Mouse (Mus musculus) embryonic facial prominence, embryonic 11.5 days (tissue): ENCODE results near the gene Rasa3. TPM values are rescaled to one million over a fixed set of nuclear protein-coding genes. Genes with fewer than 3 reads are reported as not detected.

Experiments used
- ATAC-seq: fragments of 200-750 bp; cut with Nextera tagmentation; replicated peaks from 2 replicates; pipeline ENCODE4 v1.8.0; 2017; ENCODE audit warnings: low read depth; ENCODE audit not compliant: insufficient number of reproducible peaks, low FRiP score, low TSS enrichment
- DNase-seq: peaks from one replicate; pipeline ENCODE4 v3.0.0-alpha.2; 2015; ENCODE audit warnings: low spot score
- H3K27ac ChIP-seq: fragments of 300-500 bp; sonication (generic); replicated peaks from 2 replicates; pipeline ENCODE4 v1.5.1; 2014; ENCODE audit warnings: mild to moderate bottlenecking, low read depth, low read length, control low read depth
- H3K27me3 ChIP-seq: fragments of 300-500 bp; sonication (generic); 2 replicates; pipeline ENCODE4 v1.6.1; 2014; ENCODE audit warnings: mild to moderate bottlenecking, low read length, moderate library complexity, mixed read lengths; ENCODE audit not compliant: control insufficient read depth, insufficient read depth
- H3K36me3 ChIP-seq: fragments of 300-500 bp; sonication (generic); replicated peaks from 2 replicates; pipeline ENCODE4 v1.6.1; 2014; ENCODE audit warnings: low read depth, mild to moderate bottlenecking, low read length, moderate library complexity, mixed read lengths; ENCODE audit not compliant: control insufficient read depth, insufficient read depth
- H3K4me1 ChIP-seq: fragments of 300-500 bp; sonication (generic); 2 replicates; pipeline ENCODE4 v1.6.1; 2014; ENCODE audit warnings: low read length, mixed read lengths; ENCODE audit not compliant: control insufficient read depth, insufficient read depth
- H3K4me2 ChIP-seq: fragments of 300-500 bp; sonication (generic); 2 replicates; pipeline ENCODE4 v1.6.1; 2014; ENCODE audit warnings: low read depth, mild to moderate bottlenecking, control low read depth, low read length, moderate library complexity
- H3K4me3 ChIP-seq: fragments of 300-500 bp; sonication (generic); 2 replicates; pipeline ENCODE4 v1.5.1; 2014; ENCODE audit warnings: low read depth, low read length, control low read depth
- H3K9ac ChIP-seq: fragments of 300-500 bp; sonication (generic); replicated peaks from 2 replicates; pipeline ENCODE4 v1.6.1; 2014; ENCODE audit warnings: mild to moderate bottlenecking, control low read depth, low read length
- H3K9me3 ChIP-seq: fragments of 300-500 bp; sonication (generic); replicated peaks from 2 replicates; pipeline ENCODE4 v1.6.1; 2016; ENCODE audit warnings: mild to moderate bottlenecking, low read length, inconsistent platforms, mixed read lengths; ENCODE audit not compliant: control insufficient read depth
- WGBS: fragments of 180-500 bp; shearing (Covaris S2); extraction: QIAGEN DNeasy Blood & Tissue Kit; methylation state at CpG from one replicate; pipeline ENCODE4 v1.1.7; 2014; 5-methylcytosine and 5-hydroxymethylcytosine counted together
- polyA plus RNA-seq: library from polyadenylated mRNA; unstranded; fragments of >200 nt; fragmentation: Nextera tagmentation; extraction: Ambion mirVana; gene quantifications from 2 replicates; pipeline ENCODE4 v1.2.1, GENCODE M21; 2014

Gene Rasa3
- polyA plus RNA-seq, result 20.7 and 21.8 TPM in 2 replicates

DNA sequence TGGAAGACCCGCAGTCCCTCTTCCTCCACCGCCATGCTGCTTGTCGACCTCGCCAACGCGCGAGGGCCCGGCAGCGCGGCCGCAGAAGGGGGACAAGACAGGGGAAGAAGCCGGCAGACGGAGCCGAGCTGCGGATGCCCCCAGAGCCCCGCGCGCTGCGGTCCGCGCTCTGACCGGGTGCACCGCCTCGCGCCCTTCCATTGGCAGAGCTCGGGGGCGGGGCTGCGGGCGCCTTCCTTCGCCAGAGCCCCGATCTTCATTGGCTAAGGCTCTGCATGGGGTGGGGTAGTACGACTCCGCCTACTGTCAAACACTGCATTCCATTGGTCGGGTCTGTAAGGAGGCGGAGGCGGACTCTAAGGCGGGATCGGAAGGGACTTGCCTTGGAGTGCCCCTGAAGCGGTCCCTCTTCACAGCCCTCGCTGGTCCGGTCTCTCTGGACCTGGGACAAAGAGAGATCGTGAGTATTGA is at the start of gene Rasa3:
Gene Rasa3, minus strand, starts transcription at position 191 of the 471 bp plus-strand sequence.
- no peaks in the 10 kb centered on the region for H3K4me1 ChIP-seq
- no peaks in the 10 kb centered on the region for H3K27me3 ChIP-seq
- H3K9ac ChIP-seq, result peak within 1 kb of the TSS; percentile 67
- WGBS, result under 1% methylated on average over 39 of the region's 42 CpGs
- DNase-seq, result peak; percentile 97
- peak within 1 kb of the TSS; percentile 80 for H3K4me3 ChIP-seq
- peak; percentile 98 for ATAC-seq
- H3K36me3 ChIP-seq, result no peaks in the 10 kb centered on the region
- H3K4me2 ChIP-seq, result peak within 1 kb of the TSS; percentile 88
- peak within 1 kb of the TSS; percentile 48; the same call in 1 of the 2 replicates for H3K27ac ChIP-seq
- H3K9me3 ChIP-seq, result no peaks in the 10 kb centered on the region

- Histone ChIP-seq H3K9me3 (no peaks in the 10 kb centered on the region), H3K27ac (no peak overlapping the region), H3K9ac (no peak overlapping the region), H3K4me1 (no peaks in the 10 kb centered on the region), H3K4me2 (no peak overlapping the region), H3K36me3 (no peaks in the 10 kb centered on the region), H3K27me3 (no peaks in the 10 kb centered on the region), H3K4me3 (no peak overlapping the region)
- ATAC-seq (no peak), DNase-seq (peak; percentile 74)
These were observed 48.3 kb upstream of the Rasa3 start for GRCm38 (mm10) chr8:13725722-13726121.

DNA sequence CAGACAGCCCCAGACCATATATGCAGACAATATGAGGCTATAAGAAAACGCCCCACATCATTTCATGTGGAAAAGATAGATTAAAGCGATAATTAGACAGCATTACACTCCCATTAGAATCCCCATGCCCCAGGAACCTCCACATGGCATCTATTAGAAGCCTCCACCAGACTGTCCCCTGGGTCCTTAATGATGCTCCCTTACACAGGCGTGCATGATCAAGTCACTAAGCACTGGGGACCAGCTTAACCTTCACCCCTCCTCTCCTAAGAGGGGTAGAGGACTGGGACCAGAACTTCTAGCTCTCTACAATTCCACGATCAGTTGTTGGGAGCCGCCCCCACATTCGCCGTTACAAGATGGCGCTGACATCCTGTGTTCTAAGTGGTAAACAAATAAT is 41.6 kb upstream of the Rasa3 start:
- Histone ChIP-seq H3K4me1 (no peaks in the 10 kb centered on the region), H3K9me3 (no peaks in the 10 kb centered on the region), H3K27ac (no peak overlapping the region), H3K4me3 (no peak overlapping the region), H3K27me3 (no peaks in the 10 kb centered on the region), H3K36me3 (no peaks in the 10 kb centered on the region), H3K9ac (no peak overlapping the region), H3K4me2 (no peak overlapping the region)
- DNase-seq, result no peak
- 87% methylated on average over 8 of the region's 8 CpGs for WGBS
- ATAC-seq, result no peak

GRCm38 (mm10) chr8:13708514-13708913 is 31.1 kb upstream of the Rasa3 start:
- Histone ChIP-seq H3K27me3 (no peaks in the 10 kb centered on the region), H3K4me1 (no peaks in the 10 kb centered on the region), H3K27ac (no peak overlapping the region), H3K4me2 (no peak overlapping the region), H3K4me3 (no peak overlapping the region), H3K9me3 (no peaks in the 10 kb centered on the region), H3K36me3 (no peaks in the 10 kb centered on the region), H3K9ac (no peak overlapping the region)
- no peak for DNase-seq
- no peak for ATAC-seq
- WGBS, result 81% methylated on average over 5 of the region's 5 CpGs

DNA sequence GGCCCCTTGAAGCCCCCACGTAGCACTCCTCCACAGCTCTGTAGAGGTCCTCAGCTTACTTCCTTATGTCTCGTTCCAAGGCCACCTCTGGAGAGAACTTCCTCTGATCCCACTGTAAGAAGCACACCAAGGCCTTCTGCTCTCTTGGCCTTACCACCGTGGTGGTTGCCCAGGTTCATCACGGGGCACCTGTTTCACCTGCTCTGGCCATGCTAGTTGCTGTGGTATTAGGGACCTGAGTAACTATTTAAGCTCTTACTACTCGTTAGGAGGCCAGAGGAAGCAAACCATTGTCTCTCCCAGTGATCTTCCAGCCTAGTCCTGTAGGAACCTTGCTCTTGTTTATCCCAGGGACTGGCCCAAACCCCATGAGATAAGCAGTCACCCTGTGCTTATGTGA is 29.5 kb upstream of the Rasa3 start:
- no peak overlapping the region for H3K27ac ChIP-seq
- H3K9ac ChIP-seq, result no peak overlapping the region
- no peak for ATAC-seq
- no peak overlapping the region for H3K4me3 ChIP-seq
- no peaks in the 10 kb centered on the region for H3K9me3 ChIP-seq
- no peak overlapping the region for H3K4me2 ChIP-seq
- no peak for DNase-seq
- no peaks in the 10 kb centered on the region for H3K27me3 ChIP-seq
- WGBS, result 81% methylated on average over 5 of the region's 5 CpGs
- H3K36me3 ChIP-seq, result no peaks in the 10 kb centered on the region
- H3K4me1 ChIP-seq, result no peaks in the 10 kb centered on the region; the same call in 1 of the 2 replicates

DNA sequence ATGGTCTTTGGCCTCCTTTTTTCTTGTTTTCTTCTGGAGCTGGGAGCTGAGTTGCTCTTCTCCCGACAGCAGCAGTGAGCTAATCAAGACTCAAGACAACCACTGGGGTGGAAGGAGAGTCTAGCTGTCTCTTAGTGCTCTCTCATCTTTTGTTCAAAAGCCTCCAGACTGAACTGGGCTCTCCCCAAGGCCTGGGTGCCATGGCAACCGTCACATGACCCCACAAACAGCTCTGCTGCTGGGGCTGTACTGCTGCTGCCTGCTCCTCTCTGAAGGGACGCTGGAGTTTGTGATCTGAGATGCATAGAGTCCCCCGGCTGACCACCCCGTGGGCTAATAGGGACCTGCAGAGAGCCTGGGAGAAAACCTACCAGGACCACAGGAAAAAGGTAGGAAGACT is 28.3 kb upstream of the Rasa3 start, which contains the start of gene Cfap97d2:
Gene Cfap97d2, plus strand, starts transcription at position 222 of the 400 bp plus-strand sequence.
- no peaks in the 10 kb centered on the region; the same call in 1 of the 2 replicates for H3K4me1 ChIP-seq
- no peaks in the 10 kb centered on the region for H3K9me3 ChIP-seq
- DNase-seq, result peak; percentile 86
- ATAC-seq, result peak; percentile 94
- H3K27ac ChIP-seq, result no peak within 1 kb of the TSS
- H3K4me2 ChIP-seq, result no peak within 1 kb of the TSS
- H3K9ac ChIP-seq, result no peak within 1 kb of the TSS
- H3K4me3 ChIP-seq, result no peak within 1 kb of the TSS
- H3K36me3 ChIP-seq, result no peaks in the 10 kb centered on the region
- WGBS, result 2% methylated on average over 5 of the region's 5 CpGs
- H3K27me3 ChIP-seq, result no peaks in the 10 kb centered on the region

- Histone ChIP-seq H3K4me1 (no peaks in the 10 kb centered on the region; the same call in 1 of the 2 replicates), H3K4me3 (no peak overlapping the region), H3K9ac (no peak overlapping the region), H3K4me2 (no peak overlapping the region), H3K9me3 (no peaks in the 10 kb centered on the region), H3K27ac (no peak overlapping the region), H3K27me3 (no peaks in the 10 kb centered on the region), H3K36me3 (no peaks in the 10 kb centered on the region)
- 88% methylated on average over 4 of the region's 4 CpGs for WGBS
- ATAC-seq (no peak), DNase-seq (no peak)
These were observed 26.9 kb upstream of the Rasa3 start for GRCm38 (mm10) chr8:13704301-13704700.

DNA sequence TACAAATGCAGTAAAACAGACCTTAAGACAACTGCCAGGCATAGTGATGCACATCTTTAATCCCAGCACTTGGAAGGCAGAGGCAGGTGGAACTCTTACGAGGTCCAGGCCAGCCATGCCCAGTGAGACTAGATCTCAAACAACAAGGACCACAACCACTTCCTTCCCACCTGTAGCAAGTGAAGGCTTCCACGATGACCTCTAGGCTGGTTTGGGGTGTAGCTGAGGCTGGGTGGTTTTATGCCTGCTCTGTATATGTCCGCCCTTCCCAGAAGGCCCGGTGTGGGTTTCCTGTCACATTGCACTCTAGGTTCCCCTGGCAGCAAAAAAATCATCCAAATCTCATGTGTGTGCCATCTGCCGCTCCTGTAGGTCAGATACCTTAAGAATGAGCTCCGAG is 26.4 kb upstream of the Rasa3 start:
- no peaks in the 10 kb centered on the region for H3K27me3 ChIP-seq
- H3K4me1 ChIP-seq, result no peaks in the 10 kb centered on the region; the same call in 1 of the 2 replicates
- no peak overlapping the region for H3K4me3 ChIP-seq
- WGBS, result 94% methylated on average over 6 of the region's 6 CpGs
- H3K27ac ChIP-seq, result no peak overlapping the region
- no peak overlapping the region for H3K4me2 ChIP-seq
- H3K36me3 ChIP-seq, result no peaks in the 10 kb centered on the region
- DNase-seq (no peak), ATAC-seq (no peak)
- no peak overlapping the region for H3K9ac ChIP-seq
- H3K9me3 ChIP-seq, result no peaks in the 10 kb centered on the region
